Mouse (Mus musculus) megakaryocyte, embryonic 14.5 days (primary cell): ENCODE data around the gene Ncor1.

ENCODE experiments used
- FLI1 ChIP-seq: IDR thresholded peaks from 2 replicates; pipeline ENCODE4 v1.6.1; 2012; ENCODE audit warnings: low read length, inconsistent platforms, mixed read lengths
- GATA1 ChIP-seq: IDR thresholded peaks from 3 replicates; pipeline ENCODE4 v1.6.1; 2012; ENCODE audit warnings: mixed read lengths, low read length, inconsistent platforms, borderline replicate concordance

GRCm38 (mm10) chr11:62457241-62457890 lies 975 bp downstream of the Ncor1 start:
- TF ChIP-seq FLI1: no peak
- no peak for TF ChIP-seq GATA1
